Mouse (Mus musculus) small intestine, adult 2 months (tissue): ENCODE measurements around the gene Stard5. TPM values are rescaled to one million over a fixed set of nuclear protein-coding genes. Genes with fewer than 3 reads are reported as not detected.

Experiments
- H3K27ac ChIP-seq: fragments of 200-500 bp; 2 replicates; pipeline ENCODE4 v1.5.1; 2012; ENCODE audit warnings: low read depth, low read length, control low read depth, inconsistent platforms; ENCODE audit not compliant: insufficient read depth
- H3K27me3 ChIP-seq: fragments of 200-500 bp; 2 replicates; pipeline ENCODE4 v1.6.1; 2012; ENCODE audit warnings: mild to moderate bottlenecking, moderate library complexity, low read length, inconsistent platforms; ENCODE audit not compliant: control insufficient read depth, insufficient read depth
- H3K36me3 ChIP-seq: fragments of 200-500 bp; 2 replicates; pipeline ENCODE4 v1.6.1; 2012; ENCODE audit warnings: mild to moderate bottlenecking, low read length, control low read depth, inconsistent platforms; ENCODE audit not compliant: control insufficient read depth, insufficient read depth
- H3K4me1 ChIP-seq: fragments of 200-500 bp; 2 replicates; pipeline ENCODE4 v1.6.1; 2012; ENCODE audit warnings: low read length, inconsistent platforms, mixed read lengths; ENCODE audit not compliant: control insufficient read depth, insufficient read depth, insufficient read length
- H3K4me3 ChIP-seq: fragments of 200-500 bp; 2 replicates; pipeline ENCODE4 v1.5.1; 2012; ENCODE audit warnings: low read depth, mild to moderate bottlenecking, control low read depth, inconsistent platforms, low read length, moderate library complexity
- CTCF ChIP-seq: fragments of 200-500 bp; IDR thresholded peaks from 2 replicates; pipeline ENCODE4 v1.5.1; 2012; ENCODE audit warnings: low read depth, mild to moderate bottlenecking, control low read depth, inconsistent platforms, low read length, moderate library complexity, mixed read lengths; ENCODE audit not compliant: insufficient replicate concordance, insufficient read length; ENCODE audit errors: extremely low read depth
- POLR2A ChIP-seq: fragments of 200-500 bp; IDR thresholded peaks from 2 replicates; pipeline ENCODE4 v1.6.1; 2012; ENCODE audit warnings: low read depth, mild to moderate bottlenecking, control low read depth, inconsistent platforms, low read length, moderate library complexity
- WGBS: fragments of 180-500 bp; shearing (Covaris S2); methylation state at CpG from one replicate; pipeline ENCODE4 v1.1.7; 2018; 5-methylcytosine and 5-hydroxymethylcytosine counted together
- polyA plus RNA-seq: library from polyadenylated mRNA; depleted of rRNA; stranded (reverse); fragments of >200 nt; gene quantifications from 2 replicates; pipeline ENCODE4 v1.2.3, GENCODE M21; 2012; rRNA removed

Gene Stard5
- polyA plus RNA-seq, 1 experiment: 2.5 TPM

- no peak overlapping the region for H3K27ac ChIP-seq
- H3K4me3 ChIP-seq: no peak overlapping the region
- no peaks in the 10 kb centered on the region for H3K4me1 ChIP-seq
- 71% methylated on average over 3 of the region's 3 CpGs for WGBS
- TF ChIP-seq POLR2A (no peak), CTCF (no peak)
- H3K27me3 ChIP-seq: no peaks in the 10 kb centered on the region
- no peaks in the 10 kb centered on the region for H3K36me3 ChIP-seq
Observed at GRCm38 (mm10) chr7:83677296-83677695, 45.5 kb downstream of the Stard5 start.

DNA sequence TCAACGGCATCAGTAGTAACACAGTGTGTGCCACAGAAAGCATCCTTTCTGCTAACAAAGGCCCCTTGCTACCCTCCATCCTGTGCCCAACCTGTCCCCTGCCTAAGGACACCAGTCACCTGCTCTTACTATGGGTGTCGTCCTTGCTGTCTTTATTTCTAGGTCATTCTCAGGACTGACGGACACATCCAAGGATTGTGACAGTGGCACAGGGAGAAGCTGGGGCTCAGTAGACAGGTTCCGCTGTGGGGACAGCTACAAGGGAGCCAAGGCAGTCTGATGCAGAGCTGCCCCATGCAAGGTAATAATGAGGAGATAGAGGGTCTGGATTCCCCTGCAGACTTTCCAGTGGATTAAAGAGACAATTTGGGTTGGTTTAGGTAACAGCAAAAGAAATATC, 46.7 kb downstream of the Stard5 start:
- no peak overlapping the region for H3K4me3 ChIP-seq
- WGBS: 85% methylated on average over 4 of the region's 4 CpGs
- H3K4me1 ChIP-seq: no peaks in the 10 kb centered on the region
- H3K27ac ChIP-seq: no peak overlapping the region
- no peaks in the 10 kb centered on the region for H3K27me3 ChIP-seq
- TF ChIP-seq POLR2A (no peak), CTCF (no peak)
- H3K36me3 ChIP-seq: no peaks in the 10 kb centered on the region

DNA sequence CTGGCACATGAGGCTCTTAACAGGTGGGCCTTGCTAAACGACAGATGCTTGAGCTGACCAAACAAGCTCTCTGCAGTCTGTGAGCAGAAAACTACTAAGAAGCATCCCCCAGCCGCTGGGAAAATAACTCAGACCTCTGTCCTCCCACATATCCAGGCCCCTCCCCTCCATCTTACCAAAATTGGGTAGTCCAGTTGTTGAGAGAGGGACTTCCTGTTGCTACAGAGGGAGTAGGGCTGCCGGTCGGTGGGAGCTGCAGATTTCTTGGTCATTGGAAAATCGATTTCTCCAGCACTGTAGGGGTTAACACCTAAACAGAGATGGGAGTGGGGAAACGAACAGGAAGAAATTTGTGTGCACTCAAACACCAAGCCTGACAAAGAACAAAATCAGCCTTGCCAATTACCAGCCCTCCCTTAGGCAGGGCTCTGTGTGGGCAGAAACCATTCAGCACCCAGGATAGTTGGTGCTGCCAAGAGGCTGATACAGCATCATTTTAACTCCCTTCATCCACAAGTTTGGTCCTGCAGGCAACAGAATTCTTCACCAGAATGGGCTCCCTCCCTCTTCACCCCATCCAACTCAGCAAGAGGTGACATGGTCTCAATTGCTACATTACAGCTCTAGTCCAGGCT, 51.0 kb downstream of the Stard5 start:
- TF ChIP-seq CTCF (no peak), POLR2A (no peak)
- Histone ChIP-seq H3K4me1 (no peaks in the 10 kb centered on the region), H3K27me3 (no peaks in the 10 kb centered on the region), H3K36me3 (no peaks in the 10 kb centered on the region), H3K4me3 (no peak overlapping the region), H3K27ac (no peak overlapping the region)
- 35% methylated on average over 6 of the region's 6 CpGs for WGBS

DNA sequence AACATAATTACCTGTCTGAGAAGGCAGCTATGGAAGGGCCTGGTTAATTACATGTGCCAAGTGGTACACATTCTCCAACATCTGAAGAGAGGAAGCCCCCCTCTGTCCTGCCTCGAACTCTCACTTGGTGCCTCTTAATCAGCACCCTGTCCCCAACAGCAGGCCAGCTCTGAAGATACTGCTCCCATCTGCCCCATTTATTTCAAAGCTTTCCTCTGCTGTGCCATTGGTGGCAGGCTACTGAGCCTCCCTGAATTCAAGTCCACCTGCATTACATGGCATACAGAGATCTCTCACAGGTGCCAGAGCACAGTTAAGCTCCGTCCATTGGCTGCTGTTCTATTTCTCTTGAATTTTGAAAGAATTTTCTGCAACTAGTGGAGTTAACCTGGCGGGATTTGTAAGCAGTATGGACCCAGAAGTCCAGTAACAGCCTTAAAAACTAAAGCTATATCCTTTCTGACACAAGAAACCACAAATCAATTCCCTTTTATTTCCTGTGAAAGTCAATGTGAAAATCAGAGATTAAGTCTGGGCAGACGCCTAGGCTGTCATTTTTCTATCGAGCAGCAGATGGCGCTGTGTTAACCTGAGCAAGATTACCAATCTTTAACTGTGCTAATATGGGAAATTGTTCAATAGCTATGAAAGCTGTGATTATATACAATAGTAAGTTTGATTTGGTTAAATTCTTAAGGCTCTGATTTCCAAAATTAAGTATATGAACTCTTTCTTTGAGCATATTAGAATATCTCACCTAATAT, 63.9 kb downstream of the Stard5 start:
- Histone ChIP-seq H3K4me3 (no peak overlapping the region), H3K27ac (no peak overlapping the region), H3K27me3 (no peaks in the 10 kb centered on the region), H3K36me3 (no peaks in the 10 kb centered on the region), H3K4me1 (no peaks in the 10 kb centered on the region)
- TF ChIP-seq POLR2A (no peak), CTCF (no peak)
- WGBS: 31% methylated on average over 6 of the region's 6 CpGs

DNA sequence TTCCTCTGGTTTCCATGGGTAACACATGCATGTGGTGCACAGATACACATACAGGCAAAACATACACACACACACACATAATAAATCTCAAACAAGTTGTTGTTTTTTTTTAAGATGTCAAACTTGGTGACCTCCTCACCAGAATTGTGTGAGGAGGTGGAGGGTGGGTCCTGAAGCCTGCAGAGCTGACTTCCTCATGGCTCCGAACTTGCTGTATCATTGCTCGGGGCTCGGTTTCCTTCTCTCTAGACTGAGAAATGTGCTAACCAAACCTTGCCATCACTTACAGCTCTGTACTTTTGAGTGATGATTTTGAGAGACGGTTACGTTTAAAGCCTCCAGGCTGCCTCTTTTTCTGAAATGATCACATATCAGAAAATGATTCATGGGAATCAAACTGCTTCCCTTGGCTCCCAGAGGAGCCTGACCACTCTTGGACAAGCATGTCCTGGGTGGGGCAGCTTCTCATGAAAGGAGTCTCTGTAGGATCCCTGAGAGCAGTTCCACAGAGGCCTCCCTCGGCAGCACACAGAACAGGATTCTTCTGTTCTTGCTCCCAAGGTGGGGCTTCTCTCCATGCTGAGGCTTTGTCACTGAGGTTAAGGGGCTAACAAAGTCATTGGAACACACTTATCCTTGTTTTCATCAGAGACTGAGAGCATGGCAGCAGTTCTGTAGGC, 67.4 kb downstream of the Stard5 start:
- TF ChIP-seq CTCF (no peak), POLR2A (no peak)
- 69% methylated on average over 6 of the region's 6 CpGs for WGBS
- Histone ChIP-seq H3K4me3 (no peak overlapping the region), H3K27ac (no peak overlapping the region), H3K27me3 (no peaks in the 10 kb centered on the region), H3K4me1 (no peaks in the 10 kb centered on the region), H3K36me3 (no peaks in the 10 kb centered on the region)

Other genes with a start within 250 kb of the Stard5 start
- 0.06 and 0.17 TPM in 2 replicates for gene Tmc3, start 47.0 kb upstream of the Stard5 start, polyA plus RNA-seq
- 3.3 and 6.3 TPM in 2 replicates for gene Il16, start 113.8 kb downstream of the Stard5 start, polyA plus RNA-seq
- gene Cfap161, start 162.9 kb downstream of the Stard5 start, polyA plus RNA-seq: not detected in 2 replicates